Mouse (Mus musculus) WW6 (cell line): ENCODE results near the gene Cc2d2b.

Experiments
- DNase-seq: peaks from one replicate; pipeline ENCODE4 v3.0.0-alpha.2; 2013; ENCODE audit warnings: low read depth, low spot score

Cc2d2b gene

DNA sequence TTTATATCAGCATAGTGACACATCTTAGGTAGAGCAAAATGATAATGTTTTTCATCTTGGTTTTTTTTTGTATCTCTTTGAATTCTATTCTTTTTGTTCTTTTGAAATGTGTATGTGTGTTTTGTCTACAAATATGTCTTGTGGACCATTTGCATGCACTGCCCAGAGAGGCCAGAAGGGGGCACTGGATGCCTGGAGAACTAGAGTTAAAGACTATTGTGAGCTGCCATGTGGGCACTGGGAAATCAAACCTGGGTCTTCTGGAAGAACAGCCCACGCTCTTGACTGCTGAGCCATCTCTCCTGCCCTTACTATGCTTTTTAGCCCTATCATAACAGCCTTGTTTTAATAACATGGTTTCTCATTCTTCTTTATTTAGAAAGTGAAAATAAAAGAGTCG, 5.8 kb downstream of the Cc2d2b start:
- DNase-seq: peak; percentile 24

DNA sequence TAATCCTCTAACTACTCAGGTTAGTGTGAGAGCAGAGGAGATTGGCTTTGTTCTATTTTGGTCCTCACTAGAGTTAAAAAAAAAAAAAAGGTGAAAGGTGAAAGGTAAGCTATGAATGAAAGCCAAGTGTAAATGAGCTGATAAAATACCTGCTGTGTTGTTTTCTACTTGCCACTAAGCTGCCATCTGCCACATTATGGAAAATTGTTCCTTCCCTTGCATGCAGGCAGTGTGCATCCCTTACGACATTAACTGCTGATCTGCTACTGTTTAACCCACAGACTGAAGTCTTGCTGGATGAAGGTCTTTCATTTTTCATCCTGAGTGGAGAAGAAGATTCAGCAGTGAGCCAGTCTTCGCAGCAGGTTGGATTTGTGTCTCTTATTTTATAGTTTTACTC, 11.5 kb downstream of the Cc2d2b start:
- no peak for DNase-seq

DNA sequence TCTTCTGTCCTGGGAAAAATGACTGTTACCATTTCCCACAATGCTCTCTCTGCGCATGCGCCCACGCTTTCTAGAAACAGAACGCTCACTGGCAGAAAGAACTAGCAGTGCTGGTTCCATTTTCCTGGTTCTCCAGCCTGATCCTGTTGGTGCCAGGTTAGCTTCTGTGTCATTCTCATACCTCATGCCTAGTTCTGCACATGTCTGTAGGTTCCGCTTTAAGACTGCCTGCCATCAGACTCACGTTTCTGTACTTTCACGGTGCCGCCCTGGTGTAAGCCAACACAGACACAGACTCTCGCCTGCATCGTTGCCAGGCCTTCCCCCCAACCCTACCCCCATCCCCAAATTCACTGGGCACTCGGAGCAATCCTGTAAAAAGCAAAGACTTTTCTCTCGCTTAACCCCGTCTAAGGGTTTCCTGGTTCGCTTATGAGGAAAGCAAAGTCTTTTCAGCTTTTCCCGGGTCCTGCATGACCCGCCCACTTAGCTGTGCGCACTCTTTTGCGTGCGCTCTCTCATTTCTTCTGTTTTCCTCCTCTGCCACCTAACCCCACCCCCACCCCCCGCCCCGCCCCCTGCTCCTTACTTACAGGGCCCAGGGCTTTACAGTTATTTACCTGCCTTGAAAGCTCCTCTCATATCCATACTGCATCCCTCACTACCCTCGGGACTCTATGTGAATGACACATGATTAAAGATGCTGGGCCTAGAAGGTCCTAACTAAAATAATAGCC, 13.6 kb downstream of the Cc2d2b start:
- peak; percentile 9 for DNase-seq

DNA sequence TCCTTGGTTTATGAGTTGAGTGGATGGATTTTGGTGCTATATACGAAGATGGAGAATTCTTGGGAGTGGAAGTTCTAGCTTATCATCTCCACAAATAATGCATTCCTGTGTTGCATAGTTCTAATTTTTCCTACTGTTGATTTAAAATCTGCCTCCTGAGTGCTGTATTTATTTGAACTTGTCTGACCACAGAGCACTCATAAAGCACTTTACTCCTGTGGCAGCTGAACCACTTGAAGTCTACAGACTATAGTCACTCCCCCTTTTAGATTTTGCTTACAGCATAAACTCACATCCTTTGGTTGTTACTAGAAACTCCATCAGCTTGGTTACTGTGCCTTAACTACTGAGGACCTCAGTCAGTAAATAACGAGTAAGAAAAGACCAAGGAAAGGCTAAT, 18.6 kb downstream of the Cc2d2b start:
- no peak for DNase-seq

DNA sequence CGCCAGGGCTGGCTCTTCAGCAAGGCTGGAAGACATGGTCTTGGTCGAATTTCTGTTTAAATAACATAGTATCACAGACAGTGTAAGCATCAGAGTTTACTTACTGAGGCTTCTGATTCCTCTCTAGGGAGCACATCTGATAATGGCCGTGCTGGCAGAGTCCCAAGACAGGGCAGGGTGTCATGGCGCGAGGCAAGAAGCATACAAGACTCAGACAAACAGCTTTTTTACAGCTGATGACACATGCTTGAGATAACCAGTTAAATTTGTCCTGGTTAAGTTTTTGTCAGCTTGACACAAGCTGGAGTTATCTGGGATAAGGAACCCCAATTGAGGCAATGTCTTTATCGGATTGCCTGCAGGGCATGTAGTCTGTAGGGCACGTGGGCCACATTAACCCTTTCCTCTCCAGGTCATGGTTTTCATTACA, 20.8 kb downstream of the Cc2d2b start:
- DNase-seq: no peak

DNA sequence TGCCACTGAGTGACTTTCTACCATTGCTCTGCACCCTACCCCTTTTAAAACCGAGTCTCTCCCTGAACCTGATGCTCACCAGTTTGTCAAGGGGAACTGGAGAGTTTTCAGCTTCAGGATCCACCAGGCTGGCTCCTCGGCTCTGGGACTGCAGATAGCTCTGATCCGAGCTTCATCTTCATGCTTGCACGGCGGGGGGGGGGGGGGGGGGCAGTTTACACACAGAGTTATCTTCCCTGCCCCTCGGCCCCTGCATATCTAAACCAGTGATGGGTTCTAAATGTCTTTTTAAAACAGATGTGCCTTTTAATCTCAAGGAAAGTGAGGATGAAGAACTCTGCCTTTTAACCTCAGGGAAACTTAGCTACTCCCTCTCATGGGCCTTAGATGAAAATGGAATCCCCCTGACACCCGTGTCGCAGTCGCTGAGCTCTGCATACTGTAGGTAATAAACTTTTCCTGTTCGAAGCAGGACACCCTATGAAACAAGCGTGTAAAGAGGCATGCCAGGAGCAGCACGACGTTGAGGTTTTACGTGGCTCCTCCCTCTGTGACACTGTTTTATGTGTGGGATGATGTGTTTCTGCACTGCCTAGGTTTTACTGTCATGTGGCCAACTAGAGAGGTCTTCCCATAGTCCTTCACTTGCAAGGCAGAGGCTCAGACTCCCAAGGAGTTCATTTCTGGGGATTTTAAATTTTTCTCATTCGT, 39.6 kb downstream of the Cc2d2b start:
- no peak for DNase-seq

DNA sequence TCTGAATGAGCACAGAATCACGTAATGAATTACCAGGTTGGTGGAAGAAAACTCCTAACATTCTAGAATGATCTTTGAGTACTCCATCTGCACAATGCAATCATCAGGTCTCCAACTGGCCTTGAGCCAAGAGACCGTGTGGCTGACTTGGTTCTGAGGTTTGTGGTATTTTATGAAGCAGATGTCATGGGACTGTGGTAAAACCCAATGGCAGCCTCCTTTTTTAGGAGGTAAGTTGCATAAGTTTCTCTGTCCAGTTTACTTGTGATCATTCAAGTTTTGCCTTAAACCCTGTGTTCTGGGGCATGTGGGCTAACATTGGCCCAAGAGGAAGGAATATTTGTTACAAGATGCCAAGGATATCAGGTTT, 40.1 kb downstream of the Cc2d2b start:
- no peak for DNase-seq

DNA sequence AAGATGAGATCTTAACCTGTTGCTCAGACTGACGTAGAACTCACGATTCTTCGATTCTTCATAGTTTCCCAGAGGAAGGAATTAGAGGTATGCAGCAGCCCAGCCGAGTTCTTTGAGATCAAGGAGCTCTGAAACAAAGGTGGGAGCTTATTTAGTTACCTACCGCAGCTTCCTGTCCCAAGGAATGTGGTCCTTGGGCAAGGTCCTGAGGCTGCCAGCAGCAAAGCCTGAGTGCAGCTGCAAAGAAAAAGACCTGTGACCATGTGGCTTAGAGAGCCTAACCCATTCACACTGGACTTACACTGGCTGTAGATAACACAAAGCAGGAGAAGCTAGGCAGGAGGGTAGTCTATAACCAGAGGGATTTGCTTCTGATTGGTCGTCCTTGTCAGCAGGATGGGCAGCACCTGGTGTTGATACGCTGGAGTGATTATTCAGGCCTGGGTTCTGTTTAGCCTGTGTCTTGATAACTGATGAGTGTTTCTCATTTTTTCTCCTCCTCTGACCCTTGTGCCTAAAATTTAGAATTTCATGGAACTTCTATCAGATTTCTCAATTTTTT, 56.7 kb downstream of the Cc2d2b start:
- no peak for DNase-seq

DNA sequence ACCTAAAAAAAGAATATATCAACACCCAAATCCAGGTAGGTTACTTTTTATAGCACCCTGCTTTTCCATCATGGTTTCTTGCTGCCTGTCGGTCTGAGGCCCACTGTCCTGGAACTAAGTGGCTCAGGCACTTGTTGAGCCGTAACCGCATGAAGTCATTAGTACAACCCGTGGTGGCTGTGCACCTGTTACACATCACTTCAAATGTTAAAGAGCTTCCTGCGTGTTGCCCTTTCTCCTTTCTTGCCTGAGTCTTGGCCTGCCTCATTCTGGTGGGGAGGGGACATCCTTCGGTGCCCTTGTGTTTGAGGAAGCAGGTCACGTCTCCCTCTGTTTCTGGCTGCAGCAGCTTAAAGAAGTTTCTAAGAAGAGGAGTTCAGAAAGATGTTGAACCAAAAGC, 61.3 kb downstream of the Cc2d2b start:
- no peak for DNase-seq

DNA sequence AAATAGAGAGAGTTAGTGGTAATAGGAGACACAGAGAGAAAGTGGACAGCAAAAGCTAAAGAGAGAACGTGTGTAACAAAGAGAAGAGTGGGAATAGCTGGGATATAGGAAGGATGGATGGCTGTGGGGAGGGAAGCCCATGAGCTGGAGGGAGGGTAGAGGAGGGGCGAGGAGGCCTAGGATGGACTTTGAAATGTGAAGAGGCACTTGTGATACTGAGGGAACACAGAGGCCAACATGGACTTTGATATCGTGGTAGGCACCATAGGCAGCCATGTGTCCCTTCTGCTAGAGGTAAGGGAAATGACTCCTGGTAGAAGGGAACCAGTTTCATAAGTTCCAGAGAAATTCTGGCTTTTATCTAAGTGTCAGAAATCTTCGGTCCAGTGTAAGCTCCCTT, 63.3 kb downstream of the Cc2d2b start:
- DNase-seq: no peak

DNA sequence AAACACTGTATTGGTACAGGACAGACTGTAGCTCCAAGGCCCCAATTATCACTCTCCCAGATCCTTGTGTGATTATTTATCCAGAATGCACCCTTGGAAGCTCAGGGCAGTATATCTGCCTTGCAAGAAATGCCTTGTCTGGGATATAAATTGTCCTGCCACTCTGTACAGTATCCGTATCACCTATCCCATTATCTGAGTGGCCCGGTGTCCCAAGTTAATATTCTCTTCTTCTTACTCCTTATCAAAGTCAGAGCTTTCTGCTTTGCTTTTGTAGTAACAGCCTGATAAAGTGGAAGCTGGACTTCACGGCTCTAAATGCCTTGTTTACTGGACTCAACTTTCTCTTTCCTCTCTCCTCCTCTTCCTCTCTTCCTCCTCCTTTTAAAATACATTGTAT, 64.2 kb downstream of the Cc2d2b start:
- no peak for DNase-seq

DNA sequence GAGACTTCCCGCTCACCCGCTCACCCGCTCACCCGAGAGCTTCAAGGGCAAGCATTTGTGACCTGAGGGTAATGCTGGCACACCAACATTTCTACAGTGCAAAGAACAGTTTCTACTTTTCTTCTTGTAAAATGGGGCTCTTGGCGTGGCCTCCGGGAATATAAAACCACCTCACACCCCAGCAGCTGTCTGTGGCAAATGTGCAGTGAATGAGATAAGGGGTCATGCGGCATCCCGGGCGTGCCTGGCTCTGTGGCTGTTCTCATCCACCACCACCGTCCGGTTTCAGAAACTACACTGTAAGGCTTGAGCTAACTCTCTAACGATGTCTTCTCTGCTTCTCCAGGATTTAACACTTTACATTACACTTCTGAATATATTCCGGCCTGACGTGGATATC, 64.8 kb downstream of the Cc2d2b start:
- DNase-seq: no peak

DNA sequence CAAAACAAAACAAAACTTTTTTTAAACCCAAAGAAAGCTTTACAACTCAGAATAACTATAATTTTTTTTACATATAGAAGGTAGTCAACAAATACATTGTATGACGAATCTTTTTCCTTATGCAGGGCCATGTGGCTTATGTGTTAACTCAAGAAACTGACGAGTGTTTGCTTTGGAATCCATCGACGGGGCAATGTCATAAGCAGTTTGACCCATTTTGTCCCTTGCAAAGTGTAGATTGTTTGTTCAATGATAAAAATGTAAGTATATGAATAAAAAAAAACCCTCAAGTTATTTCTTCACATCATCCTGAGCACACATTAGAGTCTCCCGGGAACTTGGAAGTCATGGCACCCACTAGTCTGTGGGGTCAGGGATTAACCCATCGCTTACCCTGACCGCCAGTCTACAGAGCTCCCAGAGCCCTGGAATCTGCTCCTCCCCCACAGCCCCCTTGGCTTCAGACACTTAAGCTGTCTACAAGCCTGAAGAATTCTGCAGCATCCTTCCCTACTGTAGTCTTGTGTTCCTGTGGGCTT, 67.2 kb downstream of the Cc2d2b start:
- DNase-seq: no peak

DNA sequence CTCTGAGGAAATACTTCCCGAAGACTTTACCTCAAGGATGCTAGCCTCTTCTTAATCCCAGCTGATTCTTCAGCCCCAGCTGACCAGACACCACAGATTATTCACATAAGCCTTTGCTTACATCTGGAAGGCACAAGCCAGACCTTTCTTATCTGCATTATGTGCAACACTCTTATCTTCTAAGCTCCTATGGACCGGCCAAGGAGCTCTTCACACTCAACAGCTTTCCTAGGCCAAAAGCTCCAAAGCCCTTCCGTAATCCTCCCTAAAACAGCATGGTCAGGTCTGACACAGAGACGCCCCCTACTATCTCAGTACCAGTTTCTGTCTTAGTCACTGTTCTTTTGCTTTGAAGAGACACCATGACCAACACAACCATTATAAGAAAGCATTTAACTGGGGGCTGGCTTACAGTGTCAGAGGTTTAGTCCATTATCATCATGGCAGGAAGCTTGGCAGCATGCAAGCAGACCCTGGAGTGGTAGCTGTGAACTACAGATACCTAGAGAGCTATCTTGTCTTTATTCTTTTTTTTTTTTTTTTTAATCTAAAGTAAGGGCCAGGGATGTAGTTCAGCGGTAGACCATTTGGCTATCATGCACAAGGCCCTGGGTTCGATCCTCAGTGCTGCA, 69.5 kb downstream of the Cc2d2b start:
- no peak for DNase-seq

DNA sequence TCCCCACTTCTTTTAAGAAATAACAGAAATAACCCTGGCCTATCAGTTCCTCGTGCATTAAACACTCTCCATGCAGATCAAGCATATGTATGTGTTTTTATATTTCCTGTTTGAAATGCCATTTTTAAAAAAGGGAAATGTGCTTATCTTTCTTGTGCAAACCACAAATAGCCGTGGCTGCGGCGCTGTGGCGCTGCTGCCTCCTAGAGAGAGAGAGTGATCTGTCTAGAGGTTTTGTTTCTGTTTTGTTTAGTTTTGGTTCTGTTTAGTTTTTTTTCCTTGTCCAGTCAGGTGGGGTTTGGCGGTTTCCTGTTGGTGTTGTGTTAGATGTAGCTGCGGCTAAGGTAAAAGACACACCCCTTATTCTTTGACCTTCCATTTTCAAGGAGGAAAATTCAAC, 70.2 kb downstream of the Cc2d2b start:
- no peak for DNase-seq

DNA sequence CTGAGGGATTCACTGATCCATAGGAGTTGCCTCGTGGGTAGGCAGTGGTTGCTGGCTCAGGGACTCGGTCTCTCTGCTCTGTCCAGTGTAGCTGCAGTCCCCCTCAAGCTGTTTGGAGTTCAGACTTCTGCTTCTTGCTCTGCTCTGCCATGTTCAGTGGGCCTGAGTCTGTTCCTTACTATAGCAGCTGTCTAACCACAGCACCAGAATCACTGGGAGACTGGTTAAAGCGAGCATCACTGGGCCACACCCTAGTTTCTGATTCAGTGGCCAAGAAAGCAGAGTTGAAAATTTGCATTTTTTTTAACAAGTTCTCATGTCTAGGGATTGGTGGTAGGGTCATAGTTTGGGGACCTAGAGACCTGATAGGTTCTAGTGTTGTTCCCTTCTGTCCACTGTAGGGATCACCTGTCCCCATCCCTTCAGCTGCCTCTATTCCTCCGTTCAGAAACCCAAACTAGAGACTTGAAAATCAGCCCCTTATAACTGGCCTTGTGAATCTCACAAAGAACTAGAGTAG, 72.8 kb downstream of the Cc2d2b start:
- no peak for DNase-seq

DNA sequence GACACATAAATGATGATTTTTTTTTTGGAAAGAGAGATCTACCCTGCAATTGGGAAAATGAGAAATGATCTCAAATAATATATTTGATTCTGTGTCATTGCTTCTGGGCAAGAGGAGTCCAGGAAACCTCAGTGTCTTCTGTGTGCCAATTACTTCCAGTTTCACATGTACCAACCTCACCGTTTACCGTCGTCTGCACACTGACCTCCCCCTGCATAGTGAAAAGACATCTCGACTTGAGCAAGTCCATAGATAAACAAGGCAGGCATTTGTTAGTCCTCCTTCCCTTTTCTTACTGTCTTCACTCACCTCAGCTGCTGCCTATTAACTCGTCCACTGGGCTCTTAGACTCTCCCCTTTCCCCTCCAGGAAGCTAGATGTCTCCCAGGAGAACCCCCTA, 77.1 kb downstream of the Cc2d2b start:
- DNase-seq: no peak

DNA sequence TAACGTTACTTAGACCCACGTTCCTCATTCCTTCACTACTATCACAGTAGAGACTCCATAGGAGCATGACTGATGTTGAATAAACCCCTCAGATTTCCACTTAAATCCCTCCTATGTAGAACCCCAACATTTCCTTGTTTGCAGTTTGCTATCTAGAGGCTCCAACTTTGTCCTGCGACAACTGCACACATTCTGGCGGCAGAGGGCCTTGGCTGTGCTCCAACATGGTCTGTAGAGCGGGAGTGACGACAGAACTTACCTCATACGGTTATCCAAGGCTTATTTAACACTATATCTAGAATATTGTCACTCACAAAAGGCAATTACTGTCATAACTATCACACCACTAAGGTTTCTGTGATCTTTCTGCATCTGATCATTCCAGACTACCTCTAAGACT, 78.2 kb downstream of the Cc2d2b start:
- DNase-seq: no peak

DNA sequence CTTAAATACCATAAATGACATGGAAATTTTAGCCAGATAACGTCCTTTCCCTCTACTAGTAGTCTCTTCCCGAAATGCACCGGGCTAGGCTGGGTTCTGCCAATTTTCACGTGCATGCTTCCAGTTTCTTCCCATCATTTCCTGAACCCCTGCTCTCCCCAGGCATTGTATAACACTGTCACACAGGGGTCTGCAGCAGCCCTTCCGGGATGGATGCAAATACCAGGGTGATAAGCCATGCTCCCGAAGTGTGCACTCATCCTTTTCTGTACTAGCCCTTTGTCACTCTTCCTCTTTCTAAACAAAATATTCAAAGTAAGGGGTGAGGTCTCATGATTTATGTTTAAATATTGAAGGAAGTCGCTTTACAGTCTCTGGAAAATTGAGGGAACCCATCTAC, 81.6 kb downstream of the Cc2d2b start:
- no peak for DNase-seq

DNA sequence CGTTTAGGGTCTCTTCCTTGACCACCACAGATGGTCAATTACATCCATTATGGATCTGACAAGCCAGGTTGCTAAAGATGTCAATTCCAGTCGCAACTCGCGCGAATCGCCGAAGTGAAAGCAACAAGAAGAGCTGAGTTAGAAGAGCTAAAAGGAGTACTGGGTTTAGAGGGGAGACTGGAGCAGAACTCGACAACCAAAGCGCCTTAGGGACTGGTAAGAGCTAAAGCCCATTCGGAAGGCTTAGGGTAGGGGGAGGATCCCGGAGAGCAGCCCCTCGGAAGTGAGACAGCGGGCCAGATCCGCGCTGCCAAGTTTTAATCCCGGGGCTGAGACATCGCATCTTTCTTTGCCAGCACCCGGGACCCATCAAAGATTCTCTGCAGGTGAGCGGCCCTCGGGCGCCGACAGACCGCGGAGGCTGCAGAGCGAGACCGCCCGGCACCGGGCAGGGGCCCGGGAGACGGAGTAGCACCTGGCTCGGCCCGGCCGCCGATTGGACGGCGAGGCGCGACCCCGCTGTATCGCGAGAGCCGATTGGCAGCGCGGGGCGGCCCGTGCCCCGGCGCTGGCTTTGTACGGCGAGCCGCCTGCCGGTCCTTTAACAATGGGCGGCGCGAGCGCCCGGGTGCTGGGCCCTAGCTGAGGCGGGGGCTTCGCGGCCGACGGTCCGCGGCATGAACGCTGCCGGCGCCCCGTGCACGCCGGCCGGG, 82.3 kb downstream of the Cc2d2b start, which contains the start of gene Ccnj:
Ccnj (plus strand) TSS at position 577 of the 713 bp plus-strand sequence.
- DNase-seq: peak; percentile 55

DNA sequence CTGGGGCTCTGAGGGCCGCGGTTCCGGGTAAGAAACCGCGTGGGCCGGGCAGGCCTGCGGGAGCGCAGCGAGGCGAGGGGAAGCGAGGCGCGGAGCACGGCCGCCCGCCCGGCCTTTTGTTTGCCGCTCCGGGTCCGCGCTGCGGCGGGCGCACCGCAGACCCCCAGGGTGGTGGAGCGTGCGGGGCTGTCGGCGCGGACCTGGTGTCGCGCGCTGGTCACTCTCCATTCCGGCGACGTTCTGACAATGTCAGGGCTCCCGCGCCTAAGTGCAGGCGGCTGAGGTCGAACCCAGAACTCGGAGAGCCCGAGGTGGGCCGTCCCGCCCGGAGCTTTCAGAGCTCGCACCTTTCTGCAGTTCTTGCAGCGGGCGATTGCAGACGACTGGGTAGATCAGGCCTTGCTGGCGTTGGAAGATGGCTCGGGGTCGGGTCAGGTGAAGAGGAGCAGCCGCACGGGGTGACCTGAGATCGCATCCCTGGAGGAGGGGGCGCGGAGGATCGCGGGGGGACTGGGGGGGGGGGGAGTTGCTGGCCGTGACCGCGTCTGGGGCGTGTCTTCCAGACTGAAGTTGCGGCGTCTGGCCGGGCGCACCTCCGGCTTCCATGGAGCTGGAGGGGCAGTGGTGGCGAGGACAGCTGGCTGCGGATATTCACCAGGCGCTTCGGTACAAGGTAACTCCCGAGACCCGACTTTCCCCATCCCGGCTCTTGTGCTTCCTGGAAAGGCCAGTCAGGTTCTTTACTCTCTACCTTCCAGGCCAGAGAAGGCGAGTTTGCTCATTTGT, 83.1 kb downstream of the Cc2d2b start:
- DNase-seq: peak; percentile 18
